Mouse (Mus musculus) midbrain, embryonic 16.5 days (tissue): Measurements from ENCODE around the gene Pigw. TPM values are rescaled to one million over a fixed set of nuclear protein-coding genes. Genes with fewer than 3 reads are reported as not detected.
"Not testable (repeated sequence)": the region's sequence is repeated elsewhere in the genome, so short reads cannot be mapped to it uniquely, and the experiment has no call there.

Experiments
- ATAC-seq: fragments of 200-750 bp; cut with Nextera tagmentation; 2 replicates; pipeline ENCODE4 v1.8.0; 2017; ENCODE audit warnings: moderate TSS enrichment
- H3K27ac ChIP-seq: fragments of 300-500 bp; sonication (generic); 2 replicates; pipeline ENCODE4 v1.5.1; 2014; ENCODE audit warnings: mild to moderate bottlenecking, low read length, mixed read lengths
- H3K27me3 ChIP-seq: fragments of 300-500 bp; sonication (generic); 2 replicates; pipeline ENCODE4 v1.6.1; 2014; ENCODE audit warnings: low read depth, low read length, mixed read lengths; ENCODE audit not compliant: control insufficient read depth, insufficient read depth
- H3K36me3 ChIP-seq: fragments of 300-500 bp; sonication (generic); 2 replicates; pipeline ENCODE4 v1.6.1; 2014; ENCODE audit warnings: mild to moderate bottlenecking, low read length, moderate library complexity, mixed read lengths; ENCODE audit not compliant: control insufficient read depth, insufficient read depth
- H3K4me1 ChIP-seq: fragments of 300-500 bp; sonication (generic); 2 replicates; pipeline ENCODE4 v1.6.1; 2014; ENCODE audit warnings: mild to moderate bottlenecking, low read length, mixed read lengths; ENCODE audit not compliant: control insufficient read depth, insufficient read depth
- H3K4me2 ChIP-seq: fragments of 300-500 bp; sonication (generic); 2 replicates; pipeline ENCODE4 v1.6.1; 2014; ENCODE audit warnings: mild to moderate bottlenecking, low read length, mixed read lengths
- H3K4me3 ChIP-seq: fragments of 300-500 bp; sonication (generic); 2 replicates; pipeline ENCODE4 v1.5.1; 2014; ENCODE audit warnings: low read depth, mild to moderate bottlenecking, low read length, moderate library complexity, mixed read lengths
- H3K9ac ChIP-seq: fragments of 300-500 bp; sonication (generic); 2 replicates; pipeline ENCODE4 v1.6.1; 2014; ENCODE audit warnings: low read depth, low read length, mixed read lengths
- H3K9me3 ChIP-seq: fragments of 300-500 bp; sonication (generic); replicated peaks from 2 replicates; pipeline ENCODE4 v1.6.1; 2014; ENCODE audit warnings: mild to moderate bottlenecking, low read length, mixed read lengths; ENCODE audit not compliant: control insufficient read depth, poor library complexity, severe bottlenecking
- WGBS: fragments of 180-500 bp; shearing (Covaris S2); extraction: QIAGEN DNeasy Blood & Tissue Kit; methylation state at CpG from one replicate; pipeline ENCODE4 v1.1.7; 2014; 5-methylcytosine and 5-hydroxymethylcytosine counted together
- polyA plus RNA-seq: library from polyadenylated mRNA; unstranded; fragments of >200 nt; fragmentation: Nextera tagmentation; extraction: Ambion mirVana; gene quantifications from 2 replicates; pipeline ENCODE4 v1.2.1, GENCODE M21; 2015

Pigw gene
- polyA plus RNA-seq, 1 experiment from 2014 or later, result 2.4 TPM

- Histone ChIP-seq H3K9me3 (no peaks in the 10 kb centered on the region), H3K27me3 (no peaks in the 10 kb centered on the region), H3K4me3 (no peak overlapping the region), H3K4me1 (peaks cover 3% of the 10 kb centered on the region; the same call in 1 of the 2 replicates), H3K4me2 (no peak overlapping the region), H3K27ac (no peak overlapping the region), H3K36me3 (peaks cover 14% of the 10 kb centered on the region), H3K9ac (no peak overlapping the region)
- whole genome bisulfite sequencing, result 98% methylated on average over 5 of the region's 5 CpGs
- ATAC-seq, result no peak
These were observed 6.2 kb upstream of the Pigw start for GRCm38 (mm10) chr11:84886236-84886635.

- H3K9ac ChIP-seq, result no peak overlapping the region
- 90% methylated on average over 4 of the region's 4 CpGs for WGBS
- no peak for ATAC-seq
- no peak overlapping the region for H3K4me3 ChIP-seq
- H3K9me3 ChIP-seq, result no peaks in the 10 kb centered on the region
- H3K27ac ChIP-seq, result no peak overlapping the region
- peaks cover 14% of the 10 kb centered on the region for H3K36me3 ChIP-seq
- H3K4me1 ChIP-seq, result peaks cover 9% of the 10 kb centered on the region; the same call in 1 of the 2 replicates
- no peaks in the 10 kb centered on the region for H3K27me3 ChIP-seq
- no peak overlapping the region for H3K4me2 ChIP-seq
These were observed 5.2 kb upstream of the Pigw start for GRCm38 (mm10) chr11:84885238-84885637.

GRCm38 (mm10) chr11:84882346-84882745, 2.3 kb upstream of the Pigw start:
- no peak overlapping the region for H3K4me3 ChIP-seq
- no peak for ATAC-seq
- H3K9ac ChIP-seq, result no peak overlapping the region
- H3K4me1 ChIP-seq, result peaks cover 15% of the 10 kb centered on the region
- 0 out of 2 replicates have a peak, but pooled peaks cover 3% of the 10 kb centered on the region for H3K36me3 ChIP-seq
- 96% methylated on average over 7 of the region's 7 CpGs for WGBS
- no peak overlapping the region for H3K27ac ChIP-seq
- H3K9me3 ChIP-seq, result no peaks in the 10 kb centered on the region
- no peak overlapping the region for H3K4me2 ChIP-seq
- no peaks in the 10 kb centered on the region for H3K27me3 ChIP-seq

GRCm38 (mm10) chr11:84880971-84881370, 886 bp upstream of the Pigw start:
- peak overlapping the region; percentile 84 for H3K4me3 ChIP-seq
- WGBS, result 64% methylated on average over 9 of the region's 9 CpGs
- H3K36me3 ChIP-seq, result 0 out of 2 replicates have a peak, but pooled peaks cover 3% of the 10 kb centered on the region

GRCm38 (mm10) chr11:84880465-84880961, 428 bp upstream of the Pigw start:
- peak overlapping the region; percentile 87 for H3K27ac ChIP-seq
- H3K9ac ChIP-seq, result peak overlapping the region; percentile 85
- ATAC-seq, result peak; percentile 51
- H3K4me1 ChIP-seq, result peaks cover 15% of the 10 kb centered on the region
- peak overlapping the region; percentile 86 for H3K4me2 ChIP-seq
- H3K36me3 ChIP-seq, result 0 out of 2 replicates have a peak, but pooled peaks cover 3% of the 10 kb centered on the region
- peak overlapping the region; percentile 84 for H3K4me3 ChIP-seq
- no peaks in the 10 kb centered on the region for H3K27me3 ChIP-seq
- 0% methylated on average over 24 of the region's 24 CpGs for WGBS
- no peaks in the 10 kb centered on the region for H3K9me3 ChIP-seq

More at GRCm38 (mm10) chr11:84880971-84881370, 886 bp upstream of the Pigw start:
- H3K27me3 ChIP-seq, result no peaks in the 10 kb centered on the region
- H3K4me1 ChIP-seq, result peaks cover 15% of the 10 kb centered on the region
- H3K4me2 ChIP-seq, result peak overlapping the region; percentile 86
- H3K27ac ChIP-seq, result peak overlapping the region; percentile 87
- H3K9me3 ChIP-seq, result no peaks in the 10 kb centered on the region
- ATAC-seq, result no peak
- peak overlapping the region; percentile 85 for H3K9ac ChIP-seq

- Histone ChIP-seq H3K4me2 (peak overlapping the region; percentile 86), H3K27me3 (no peaks in the 10 kb centered on the region), H3K4me1 (peaks cover 15% of the 10 kb centered on the region), H3K36me3 (no peaks in the 10 kb centered on the region), H3K4me3 (peak overlapping the region; percentile 84), H3K9ac (peak overlapping the region; percentile 85), H3K9me3 (no peaks in the 10 kb centered on the region), H3K27ac (peak overlapping the region; percentile 87)
- 19% methylated on average over 7 of the region's 7 CpGs for WGBS
- ATAC-seq, result no peak; the same call in 1 of the 2 replicates
These were observed 896 bp downstream of the Pigw start for GRCm38 (mm10) chr11:84879007-84879771.

GRCm38 (mm10) chr11:84876020-84876419, 4.1 kb downstream of the Pigw start:
- not testable (repeated sequence) for H3K9me3 ChIP-seq

GRCm38 (mm10) chr11:84873042-84873833, 6.8 kb downstream of the Pigw start:
- H3K9ac ChIP-seq, result no peak overlapping the region
- no peaks in the 10 kb centered on the region for H3K36me3 ChIP-seq
- H3K27me3 ChIP-seq, result no peaks in the 10 kb centered on the region
- no peak for ATAC-seq
- peaks cover 11% of the 10 kb centered on the region for H3K4me1 ChIP-seq
- WGBS, result 61% methylated on average over 1 of the region's 1 CpGs
- H3K4me2 ChIP-seq, result no peak overlapping the region
- no peak overlapping the region for H3K4me3 ChIP-seq
- H3K27ac ChIP-seq, result no peak overlapping the region
- no peaks in the 10 kb centered on the region for H3K9me3 ChIP-seq

More at GRCm38 (mm10) chr11:84876020-84876419, 4.1 kb downstream of the Pigw start:
- H3K4me2 ChIP-seq, H3K36me3 ChIP-seq, H3K27ac ChIP-seq, ATAC-seq, H3K27me3 ChIP-seq, H3K9ac ChIP-seq, H3K4me3 ChIP-seq: not testable (repeated sequence)
- WGBS, result no CpG with 5 or more reads among the region's 1 CpGs
- H3K4me1 ChIP-seq, result peaks cover 13% of the 10 kb centered on the region
